Mouse (Mus musculus): ENCODE data around the gene Mybpc2. TPM values are rescaled to one million over a fixed set of nuclear protein-coding genes. Genes with fewer than 3 reads are reported as not detected.

Gene Mybpc2
- polyA plus RNA-seq, 1 experiment from 2014 or later = 0.05 TPM

GRCm38 (mm10) chr7:44484109-44484508 lies 40.3 kb downstream of the Mybpc2 start:
- Histone ChIP-seq H3K4me1 (replicated peaks; ENCODE audit: control insufficient read depth, insufficient read depth, low read length) (no peaks in the 10 kb centered on the region), H3K36me3 (replicated peaks; ENCODE audit: control insufficient read depth, insufficient read depth) (peaks cover 9% of the 10 kb centered on the region), H3K4me3 (replicated peaks; ENCODE audit: low read length) (no peak overlapping the region), H3K27me3 (ENCODE audit: control insufficient read depth, insufficient read depth, low read length) (peaks cover 11% of the 10 kb centered on the region; the same call in 1 of the 2 replicates), H3K4me2 (replicated peaks) (no peak overlapping the region), H3K27ac (no peak overlapping the region), H3K9me3 (ENCODE audit: control insufficient read depth, low read length) (no peaks in the 10 kb centered on the region), H3K9ac (no peak overlapping the region)
- ATAC-seq (ENCODE audit: low FRiP score) (no peak), DNase-seq (ENCODE audit: low spot score) (no peak)
- WGBS = 93% methylated on average over 1 of the region's 1 CpGs

- Histone ChIP-seq H3K36me3 (replicated peaks; ENCODE audit: control insufficient read depth, insufficient read depth) (no peaks in the 10 kb centered on the region), H3K9me3 (ENCODE audit: control insufficient read depth, low read length) (no peaks in the 10 kb centered on the region), H3K27ac (no peak overlapping the region), H3K27me3 (ENCODE audit: control insufficient read depth, insufficient read depth, low read length) (peaks cover 21% of the 10 kb centered on the region; the same call in 1 of the 2 replicates), H3K4me3 (replicated peaks; ENCODE audit: low read length) (no peak overlapping the region), H3K4me2 (replicated peaks) (no peak overlapping the region), H3K4me1 (replicated peaks; ENCODE audit: control insufficient read depth, insufficient read depth, low read length) (no peaks in the 10 kb centered on the region), H3K9ac (no peak overlapping the region)
- WGBS = 84% methylated on average over 3 of the region's 3 CpGs
- ATAC-seq (ENCODE audit: low FRiP score) (no peak), DNase-seq (ENCODE audit: low spot score) (no peak)
These were observed 41.5 kb downstream of the Mybpc2 start for GRCm38 (mm10) chr7:44482836-44483435.

GRCm38 (mm10) chr7:44475046-44475614 lies 49.3 kb downstream of the Mybpc2 start:
- no peak overlapping the region for H3K4me2 ChIP-seq (replicated peaks)
- WGBS = 24% methylated on average over 5 of the region's 5 CpGs
- ATAC-seq (ENCODE audit: low FRiP score) (no peak), DNase-seq (ENCODE audit: low spot score) (no peak)
- H3K9me3 ChIP-seq (ENCODE audit: control insufficient read depth, low read length) = no peaks in the 10 kb centered on the region
- H3K4me3 ChIP-seq (replicated peaks; ENCODE audit: low read length) = no peak overlapping the region
- H3K9ac ChIP-seq = no peak overlapping the region
- H3K36me3 ChIP-seq (replicated peaks; ENCODE audit: control insufficient read depth, insufficient read depth) = no peaks in the 10 kb centered on the region
- H3K27ac ChIP-seq = peak overlapping the region; percentile 29
- H3K27me3 ChIP-seq (ENCODE audit: control insufficient read depth, insufficient read depth, low read length) = peaks cover 31% of the 10 kb centered on the region
- peaks cover 22% of the 10 kb centered on the region for H3K4me1 ChIP-seq (replicated peaks; ENCODE audit: control insufficient read depth, insufficient read depth, low read length)

- DNase-seq (ENCODE audit: low spot score) = no peak
- H3K4me1 ChIP-seq (replicated peaks; ENCODE audit: control insufficient read depth, insufficient read depth, low read length) = peaks cover 25% of the 10 kb centered on the region
- peak overlapping the region; percentile 29 for H3K27ac ChIP-seq
- H3K4me2 ChIP-seq (replicated peaks) = no peak overlapping the region
- H3K9ac ChIP-seq = no peak overlapping the region
- peak; percentile 73 for ATAC-seq (ENCODE audit: low FRiP score)
- H3K27me3 ChIP-seq (ENCODE audit: control insufficient read depth, insufficient read depth, low read length) = peaks cover 28% of the 10 kb centered on the region
- no peaks in the 10 kb centered on the region for H3K36me3 ChIP-seq (replicated peaks; ENCODE audit: control insufficient read depth, insufficient read depth)
- no peaks in the 10 kb centered on the region for H3K9me3 ChIP-seq (ENCODE audit: control insufficient read depth, low read length)
- no peak overlapping the region for H3K4me3 ChIP-seq (replicated peaks; ENCODE audit: low read length)
- WGBS = 17% methylated on average over 4 of the region's 4 CpGs
These were observed 50.0 kb downstream of the Mybpc2 start for GRCm38 (mm10) chr7:44474419-44474818.

GRCm38 (mm10) chr7:44472961-44473646 lies 51.4 kb downstream of the Mybpc2 start:
- 0 out of 2 replicates have a peak overlapping the region, but pooled peaks have one; percentile 29 for H3K27ac ChIP-seq
- H3K4me2 ChIP-seq (replicated peaks) = no peak overlapping the region
- no peaks in the 10 kb centered on the region for H3K9me3 ChIP-seq (ENCODE audit: control insufficient read depth, low read length)
- H3K4me3 ChIP-seq (replicated peaks; ENCODE audit: low read length) = no peak overlapping the region
- no peaks in the 10 kb centered on the region for H3K36me3 ChIP-seq (replicated peaks; ENCODE audit: control insufficient read depth, insufficient read depth)
- DNase-seq (ENCODE audit: low spot score) (no peak), ATAC-seq (ENCODE audit: low FRiP score) (no peak)
- peaks cover 16% of the 10 kb centered on the region for H3K27me3 ChIP-seq (ENCODE audit: control insufficient read depth, insufficient read depth, low read length)
- no peak overlapping the region; the same call in 1 of the 2 replicates for H3K9ac ChIP-seq
- peaks cover 38% of the 10 kb centered on the region for H3K4me1 ChIP-seq (replicated peaks; ENCODE audit: control insufficient read depth, insufficient read depth, low read length)
- WGBS = 66% methylated on average over 9 of the region's 9 CpGs

GRCm38 (mm10) chr7:44472558-44472885 lies 51.9 kb downstream of the Mybpc2 start:
- Histone ChIP-seq H3K27me3 (ENCODE audit: control insufficient read depth, insufficient read depth, low read length) (peaks cover 11% of the 10 kb centered on the region), H3K9ac (no peak overlapping the region; the same call in 1 of the 2 replicates), H3K4me1 (replicated peaks; ENCODE audit: control insufficient read depth, insufficient read depth, low read length) (peaks cover 38% of the 10 kb centered on the region), H3K4me3 (replicated peaks; ENCODE audit: low read length) (no peak overlapping the region), H3K36me3 (replicated peaks; ENCODE audit: control insufficient read depth, insufficient read depth) (no peaks in the 10 kb centered on the region), H3K9me3 (ENCODE audit: control insufficient read depth, low read length) (no peaks in the 10 kb centered on the region), H3K4me2 (replicated peaks) (no peak overlapping the region), H3K27ac (no peak overlapping the region)
- no peak for DNase-seq (ENCODE audit: low spot score)
- ATAC-seq (ENCODE audit: low FRiP score) = no peak
- WGBS = 31% methylated on average over 1 of the region's 1 CpGs

GRCm38 (mm10) chr7:44471880-44472557 lies 52.4 kb downstream of the Mybpc2 start:
- DNase-seq (ENCODE audit: low spot score) = no peak
- peaks cover 38% of the 10 kb centered on the region for H3K4me1 ChIP-seq (replicated peaks; ENCODE audit: control insufficient read depth, insufficient read depth, low read length)
- 48% methylated on average over 6 of the region's 6 CpGs for WGBS

GRCm38 (mm10) chr7:44470696-44471612 lies 53.5 kb downstream of the Mybpc2 start:
- no peak for ATAC-seq (ENCODE audit: low FRiP score)
- no peak overlapping the region for H3K4me2 ChIP-seq (replicated peaks)
- WGBS = 90% methylated on average over 16 of the region's 16 CpGs

More at GRCm38 (mm10) chr7:44471880-44472557, 52.4 kb downstream of the Mybpc2 start:
- H3K4me3 ChIP-seq (replicated peaks; ENCODE audit: low read length) = no peak overlapping the region
- no peak overlapping the region for H3K4me2 ChIP-seq (replicated peaks)
- no peak overlapping the region for H3K27ac ChIP-seq
- H3K27me3 ChIP-seq (ENCODE audit: control insufficient read depth, insufficient read depth, low read length) = peaks cover 6% of the 10 kb centered on the region; the same call in 1 of the 2 replicates
- H3K9ac ChIP-seq = no peak overlapping the region; the same call in 1 of the 2 replicates
- no peak for ATAC-seq (ENCODE audit: low FRiP score)
- H3K36me3 ChIP-seq (replicated peaks; ENCODE audit: control insufficient read depth, insufficient read depth) = no peaks in the 10 kb centered on the region
- no peaks in the 10 kb centered on the region for H3K9me3 ChIP-seq (ENCODE audit: control insufficient read depth, low read length)

More at GRCm38 (mm10) chr7:44470696-44471612, 53.5 kb downstream of the Mybpc2 start:
- Histone ChIP-seq H3K9ac (no peak overlapping the region), H3K36me3 (replicated peaks; ENCODE audit: control insufficient read depth, insufficient read depth) (no peaks in the 10 kb centered on the region), H3K27me3 (ENCODE audit: control insufficient read depth, insufficient read depth, low read length) (no peaks in the 10 kb centered on the region), H3K27ac (no peak overlapping the region), H3K9me3 (ENCODE audit: control insufficient read depth, low read length) (no peaks in the 10 kb centered on the region), H3K4me1 (replicated peaks; ENCODE audit: control insufficient read depth, insufficient read depth, low read length) (peaks cover 38% of the 10 kb centered on the region), H3K4me3 (replicated peaks; ENCODE audit: low read length) (no peak overlapping the region)
- DNase-seq (ENCODE audit: low spot score) = no peak

Measured in hindbrain, embryonic 14.5 days (tissue).